Mouse (Mus musculus): ENCODE data around the gene Senp7.
"Not testable (repeated sequence)": the region's sequence is repeated elsewhere in the genome, so short reads cannot be mapped to it uniquely, and the experiment has no call there.

The Senp7 gene

DNA sequence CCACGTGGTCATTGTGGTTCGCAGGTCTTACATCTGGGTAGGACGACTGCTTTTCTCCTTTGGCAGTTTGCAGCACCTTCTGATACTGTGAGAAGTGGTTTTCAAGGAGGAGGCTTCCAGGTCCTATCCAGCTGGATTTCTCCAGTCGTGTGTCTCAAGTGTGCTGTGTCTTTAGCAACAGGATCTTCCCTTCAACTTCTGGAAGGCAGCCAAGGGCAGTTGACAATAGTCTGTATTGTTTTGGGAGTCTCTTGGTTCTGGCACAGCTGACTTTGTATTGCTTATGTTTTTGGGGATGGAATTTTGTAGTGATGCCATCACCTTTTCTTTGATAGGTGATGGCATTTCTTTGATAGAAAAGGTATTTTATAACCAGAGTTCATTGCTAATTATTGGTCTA, 86.0 kb downstream of the Senp7 start:
- no peak for DNase-seq (ENCODE audit: low spot score in 2 of 2)

DNA sequence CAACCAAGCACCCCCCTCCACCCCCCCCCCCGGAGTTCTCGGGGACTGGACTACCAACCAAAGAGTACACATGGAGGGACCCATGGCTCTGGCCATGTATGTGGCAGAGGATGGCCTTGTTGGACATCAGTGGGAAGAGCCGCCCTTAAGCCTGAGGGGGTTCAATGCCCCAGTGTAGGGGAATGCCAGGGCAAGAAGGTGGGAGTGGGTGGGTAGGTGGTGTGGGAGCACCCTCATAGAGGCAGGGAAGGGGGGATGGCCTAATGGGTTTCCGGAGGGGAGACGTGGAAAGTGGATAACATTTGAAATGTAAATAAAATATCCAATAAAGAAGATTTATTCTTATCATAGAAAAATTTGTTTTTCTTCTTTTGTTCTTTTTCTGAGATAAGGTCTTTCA, 89.5 kb downstream of the Senp7 start:
- not testable (repeated sequence) for DNase-seq (ENCODE audit: low spot score in 2 of 2)

- no peak for DNase-seq (ENCODE audit: low spot score in 2 of 2)
Measured at GRCm38 (mm10) chr16:56139921-56140320, 91.8 kb downstream of the Senp7 start.

DNA sequence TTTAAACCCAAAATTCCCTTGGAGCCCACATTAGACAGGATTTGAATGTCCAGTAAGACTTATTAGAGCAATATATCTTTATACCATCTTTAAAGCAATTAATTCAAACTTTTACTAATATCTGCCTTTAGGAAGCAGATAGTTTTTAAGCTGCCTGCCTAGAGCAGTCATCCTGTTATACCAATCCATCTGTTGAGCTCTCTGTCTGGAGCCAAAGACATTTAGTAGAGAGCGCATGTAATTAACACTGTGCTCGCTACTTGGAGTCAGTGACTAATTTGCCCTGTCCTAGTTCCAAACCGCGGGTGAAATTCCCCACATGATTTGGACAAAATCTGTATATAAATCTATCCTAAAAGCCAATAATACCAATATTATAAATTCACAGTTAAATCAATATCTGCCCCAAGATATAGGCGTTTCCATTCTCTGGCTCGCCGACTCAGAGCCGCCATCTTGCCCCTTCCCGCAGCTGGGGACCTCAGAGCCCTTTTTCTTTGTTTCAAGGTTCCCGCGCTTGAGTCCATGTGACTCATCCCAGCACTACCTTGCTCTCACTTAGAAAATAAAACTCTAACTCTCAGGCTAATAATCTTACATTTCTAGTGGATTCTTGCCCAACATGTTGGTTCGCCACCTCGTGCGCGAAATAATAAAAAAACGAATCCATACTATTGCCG, 96.9 kb downstream of the Senp7 start:
- no peak for DNase-seq (ENCODE audit: low spot score in 2 of 2)

DNA sequence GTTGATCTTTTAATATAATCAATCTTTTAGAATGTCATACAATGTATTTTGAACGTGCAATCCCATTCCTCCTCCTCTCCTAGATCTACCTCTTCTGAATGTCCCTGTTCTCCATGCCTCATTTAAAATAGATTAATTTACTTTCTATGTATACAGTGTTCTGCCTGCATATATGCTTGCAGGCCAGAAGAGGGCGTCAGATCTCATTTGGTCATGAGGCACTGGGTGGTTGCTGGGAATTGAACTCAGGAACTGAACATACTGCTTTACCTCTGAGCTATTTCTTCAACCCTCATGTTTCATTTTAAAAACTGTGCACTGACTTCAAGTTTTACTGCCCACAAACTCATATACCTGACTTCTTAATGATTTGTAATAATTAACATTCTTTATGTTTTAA, 99.5 kb downstream of the Senp7 start:
- no peak for DNase-seq (ENCODE audit: low spot score in 2 of 2)

DNA sequence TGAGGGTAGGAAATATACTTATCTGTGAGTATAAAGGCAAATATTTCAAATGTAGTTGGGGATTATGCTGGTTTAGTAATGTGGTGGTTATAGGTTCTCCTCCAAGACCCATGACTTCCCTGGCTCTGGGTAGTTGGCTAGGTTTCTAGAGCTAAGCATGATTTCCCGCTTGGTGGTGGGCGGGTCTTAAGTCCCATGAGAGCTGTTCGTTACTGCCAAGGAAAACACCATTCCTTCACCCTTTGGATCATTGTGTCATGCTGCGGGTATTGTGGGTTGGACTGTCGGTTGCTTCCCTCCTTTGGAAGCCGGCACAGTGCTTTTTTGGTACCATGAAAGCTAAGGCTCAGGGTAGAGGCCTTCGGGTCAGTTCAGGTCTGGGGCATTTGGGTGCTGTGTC, 115.3 kb downstream of the Senp7 start:
- DNase-seq (ENCODE audit: low spot score in 2 of 2), result no peak

- DNase-seq (ENCODE audit: low spot score in 2 of 2), result no peak
Measured at GRCm38 (mm10) chr16:56170247-56170646, 122.1 kb downstream of the Senp7 start.

- no peak for DNase-seq (ENCODE audit: low spot score in 2 of 2)
Measured at GRCm38 (mm10) chr16:56175867-56176581, 127.9 kb downstream of the Senp7 start.

GRCm38 (mm10) chr16:56186863-56187262, 138.7 kb downstream of the Senp7 start:
- DNase-seq (ENCODE audit: low spot score in 2 of 2), result no peak

GRCm38 (mm10) chr16:56188198-56188597, 140.1 kb downstream of the Senp7 start:
- DNase-seq (ENCODE audit: low spot score in 2 of 2), result no peak

GRCm38 (mm10) chr16:56204051-56204450, 155.9 kb downstream of the Senp7 start, which contains the start of gene Impg2:
TSS of gene Impg2 (plus strand) at chr16:56204313.
- no peak for DNase-seq (ENCODE audit: low spot score in 2 of 2)

DNA sequence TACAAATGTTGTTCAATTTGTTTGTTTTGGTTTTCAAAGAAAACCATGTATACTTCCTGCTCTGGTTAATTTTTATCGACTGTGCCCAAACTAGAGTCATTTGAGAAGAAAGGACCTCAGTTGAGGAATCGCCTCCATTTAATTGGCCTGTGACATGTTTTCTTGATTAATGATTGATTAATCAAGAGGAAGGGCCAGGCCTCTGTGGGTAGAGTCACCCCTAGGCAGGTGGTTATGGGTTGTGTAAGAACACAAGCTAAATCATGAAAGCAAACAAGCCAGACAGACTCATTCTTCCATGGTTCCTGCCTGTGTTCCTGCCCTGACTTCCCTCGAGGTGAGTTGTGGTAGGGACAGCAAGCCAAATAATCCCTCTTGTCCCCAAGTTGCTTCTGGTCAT, 164.6 kb downstream of the Senp7 start:
- DNase-seq (ENCODE audit: low spot score in 2 of 2), result no peak

GRCm38 (mm10) chr16:56227686-56228085, 179.5 kb downstream of the Senp7 start:
- no peak for DNase-seq (ENCODE audit: low spot score in 2 of 2)

DNA sequence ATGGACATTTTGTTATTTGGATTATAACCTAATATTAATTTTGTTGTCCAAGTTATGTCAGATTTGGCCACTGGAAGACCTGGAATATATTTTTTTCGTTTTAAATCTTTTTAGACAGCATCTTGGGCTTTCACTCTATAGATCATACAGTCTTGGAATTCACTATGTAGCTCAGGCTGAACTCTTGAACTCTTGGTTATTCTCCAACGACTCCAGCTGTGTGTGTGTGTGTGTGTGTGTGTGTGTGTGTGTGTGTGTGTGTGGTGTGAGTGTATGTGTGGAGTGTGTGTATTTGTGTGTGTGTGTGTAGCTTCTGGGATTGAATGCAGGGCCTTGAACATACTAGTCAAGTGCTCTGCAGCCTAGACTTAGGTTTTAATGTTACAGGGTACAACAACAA, 181.3 kb downstream of the Senp7 start:
- no peak for DNase-seq (ENCODE audit: low spot score in 2 of 2)

GRCm38 (mm10) chr16:56231300-56231699, 183.2 kb downstream of the Senp7 start:
- DNase-seq (ENCODE audit: low spot score in 2 of 2), result no peak

- DNase-seq (ENCODE audit: low spot score in 2 of 2), result no peak
Measured at GRCm38 (mm10) chr16:56232736-56233135, 184.6 kb downstream of the Senp7 start.
